Mouse (Mus musculus): ENCODE data around the gene Edc3. TPM values are rescaled to one million over a fixed set of nuclear protein-coding genes. Genes with fewer than 3 reads are reported as not detected.

Gene Edc3
- total RNA-seq, 1 experiment = 10.2 TPM

DNA sequence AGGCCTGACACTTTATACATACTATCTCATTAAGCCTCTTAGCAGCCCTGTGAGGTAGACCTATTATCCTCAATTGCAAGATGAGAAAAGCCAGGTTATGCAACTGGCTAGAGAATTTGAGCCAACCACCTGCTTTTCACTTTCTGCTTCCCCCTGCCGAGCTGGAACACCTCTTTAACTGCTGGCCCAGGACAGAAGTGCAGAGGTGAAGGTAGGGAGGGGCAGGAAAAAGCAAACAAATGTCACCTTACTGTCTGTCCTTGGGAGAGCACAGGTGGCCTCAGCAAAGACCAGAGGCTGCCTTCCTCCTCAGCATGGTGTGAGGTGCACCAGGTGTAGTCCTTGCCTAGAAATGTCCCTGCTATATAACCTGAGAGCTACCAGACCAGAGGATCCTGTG, 40.1 kb upstream of the Edc3 start:
- TF ChIP-seq ZNF384 (IDR thresholded peaks at IDR 0.05; ENCODE audit: low read depth, low read length) (no peak), HCFC1 (IDR thresholded peaks at IDR 0.05; ENCODE audit: borderline replicate concordance, insufficient read depth, low read length) (no peak), CHD2 (IDR thresholded peaks at IDR 0.05; ENCODE audit: low read depth, low read length) (no peak), MAFK (IDR thresholded peaks at IDR 0.05; ENCODE audit: insufficient read depth, low read depth, low read length) (no peak), ZC3H11A (IDR thresholded peaks at IDR 0.05; ENCODE audit: borderline replicate concordance, low read depth, low read length) (no peak)
- H3K27ac ChIP-seq (ENCODE audit: insufficient read depth, low read depth, low read length, poor library complexity, severe bottlenecking) = no peak overlapping the region
- peaks cover 0 to 2% of the 10 kb centered on the region in 2 experiments; a peak in 1 of 4 replicates for H3K4me1 ChIP-seq (ENCODE audit: control insufficient read depth in 2 of 2, insufficient read depth in 2 of 2, low read length in 2 of 2, poor library complexity in 1 of 2)
- H3K4me3 ChIP-seq (ENCODE audit: insufficient read depth in 1 of 2, low read depth in 1 of 2, low read length in 2 of 2, poor library complexity in 1 of 2, severe bottlenecking in 1 of 2) = no peak overlapping the region
- no peak overlapping the region for H3K9ac ChIP-seq (ENCODE audit: insufficient read depth, low read depth, low read length, poor library complexity, severe bottlenecking)
- in situ Hi-C loops (cut with MboI; ENCODE audit: low sequenced_read_pairs in 2 of 2, unreplicated experiment in 2 of 2) = no loop called here
- H3K9me3 ChIP-seq (ENCODE audit: control insufficient read depth, insufficient read depth, low read depth, low read length) = no peaks in the 10 kb centered on the region
- no peaks in the 10 kb centered on the region for H3K36me3 ChIP-seq (ENCODE audit: control insufficient read depth, insufficient read depth, low read length, poor library complexity, severe bottlenecking)
- no peak for DNase-seq (ENCODE audit: low read depth, low spot score)

DNA sequence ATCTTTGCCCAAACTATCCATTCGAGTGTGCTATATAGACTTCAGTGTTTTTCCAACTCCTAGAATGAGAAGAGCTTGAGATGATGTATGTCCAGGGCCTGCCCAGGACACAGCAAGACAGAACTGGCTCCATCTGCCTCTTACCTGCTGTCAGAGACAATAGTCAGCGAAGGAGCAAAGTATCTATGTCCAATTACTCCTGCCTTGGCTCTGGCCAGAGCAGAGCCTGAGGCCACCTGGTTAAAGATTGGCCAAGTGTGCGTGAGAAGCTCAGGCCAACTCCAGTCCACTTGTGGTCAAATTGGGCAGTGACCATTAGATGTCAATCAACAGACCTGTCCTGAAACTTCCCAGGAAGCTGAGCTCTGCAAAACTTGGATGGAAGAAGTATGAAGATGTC, 38.8 kb upstream of the Edc3 start:
- DNase-seq (ENCODE audit: low read depth, low spot score) = no peak
- in situ Hi-C loops (cut with MboI; ENCODE audit: low sequenced_read_pairs in 2 of 2, unreplicated experiment in 2 of 2) = no loop called here
- no peak for TF ChIP-seq MAFK (IDR thresholded peaks at IDR 0.05; ENCODE audit: insufficient read depth, low read depth, low read length)
- no peak for TF ChIP-seq ZC3H11A (IDR thresholded peaks at IDR 0.05; ENCODE audit: borderline replicate concordance, low read depth, low read length)
- no peak for TF ChIP-seq HCFC1 (IDR thresholded peaks at IDR 0.05; ENCODE audit: borderline replicate concordance, insufficient read depth, low read length)
- TF ChIP-seq ZNF384 (IDR thresholded peaks at IDR 0.05; ENCODE audit: low read depth, low read length) = no peak
- TF ChIP-seq CHD2 (IDR thresholded peaks at IDR 0.05; ENCODE audit: low read depth, low read length) = no peak

DNA sequence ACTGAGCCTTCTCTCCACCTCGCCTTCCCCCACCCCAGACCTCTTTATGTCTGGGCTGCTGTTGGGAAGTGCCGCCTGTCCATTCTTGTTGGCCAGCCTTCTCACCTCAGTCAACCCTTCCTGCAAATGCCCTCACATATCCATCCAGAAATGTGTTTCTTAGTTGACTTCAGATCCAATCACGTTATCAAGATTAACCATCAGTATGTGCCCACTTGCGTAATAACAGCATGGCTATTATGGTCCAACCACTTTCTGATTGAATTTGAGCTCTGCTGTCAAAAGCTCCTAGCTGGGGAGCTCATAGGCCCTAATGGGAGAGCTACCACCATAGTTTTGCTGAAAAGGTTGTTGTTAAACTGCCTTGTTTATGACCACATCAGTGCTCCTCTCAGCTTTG, 37.3 kb upstream of the Edc3 start:
- no peaks in the 10 kb centered on the region for H3K36me3 ChIP-seq (ENCODE audit: control insufficient read depth, insufficient read depth, low read length, poor library complexity, severe bottlenecking)
- in situ Hi-C loops (cut with MboI; ENCODE audit: low sequenced_read_pairs in 2 of 2, unreplicated experiment in 2 of 2) = no loop called here
- TF ChIP-seq ZC3H11A (IDR thresholded peaks at IDR 0.05; ENCODE audit: borderline replicate concordance, low read depth, low read length) = no peak
- TF ChIP-seq HCFC1 (IDR thresholded peaks at IDR 0.05; ENCODE audit: borderline replicate concordance, insufficient read depth, low read length) = no peak
- no peak for TF ChIP-seq MAFK (IDR thresholded peaks at IDR 0.05; ENCODE audit: insufficient read depth, low read depth, low read length)
- TF ChIP-seq CHD2 (IDR thresholded peaks at IDR 0.05; ENCODE audit: low read depth, low read length) = no peak
- TF ChIP-seq ZNF384 (IDR thresholded peaks at IDR 0.05; ENCODE audit: low read depth, low read length) = no peak
- no peak overlapping the region for H3K9ac ChIP-seq (ENCODE audit: insufficient read depth, low read depth, low read length, poor library complexity, severe bottlenecking)
- DNase-seq (ENCODE audit: low read depth, low spot score) = no peak
- peaks cover 0 to 2% of the 10 kb centered on the region in 2 experiments; a peak in 1 of 4 replicates for H3K4me1 ChIP-seq (ENCODE audit: control insufficient read depth in 2 of 2, insufficient read depth in 2 of 2, low read length in 2 of 2, poor library complexity in 1 of 2)
- no peaks in the 10 kb centered on the region for H3K9me3 ChIP-seq (ENCODE audit: control insufficient read depth, insufficient read depth, low read depth, low read length)
- H3K27ac ChIP-seq (ENCODE audit: insufficient read depth, low read depth, low read length, poor library complexity, severe bottlenecking) = no peak overlapping the region
- H3K4me3 ChIP-seq (ENCODE audit: insufficient read depth in 1 of 2, low read depth in 1 of 2, low read length in 2 of 2, poor library complexity in 1 of 2, severe bottlenecking in 1 of 2) = no peak overlapping the region

More for the DNA sequence above, 38.8 kb upstream of the Edc3 start:
- H3K4me3 ChIP-seq (ENCODE audit: insufficient read depth in 1 of 2, low read depth in 1 of 2, low read length in 2 of 2, poor library complexity in 1 of 2, severe bottlenecking in 1 of 2) = no peak overlapping the region
- no peaks in the 10 kb centered on the region for H3K9me3 ChIP-seq (ENCODE audit: control insufficient read depth, insufficient read depth, low read depth, low read length)
- no peaks in the 10 kb centered on the region for H3K36me3 ChIP-seq (ENCODE audit: control insufficient read depth, insufficient read depth, low read length, poor library complexity, severe bottlenecking)
- H3K27ac ChIP-seq (ENCODE audit: insufficient read depth, low read depth, low read length, poor library complexity, severe bottlenecking) = no peak overlapping the region
- H3K9ac ChIP-seq (ENCODE audit: insufficient read depth, low read depth, low read length, poor library complexity, severe bottlenecking) = no peak overlapping the region
- H3K4me1 ChIP-seq (ENCODE audit: control insufficient read depth in 2 of 2, insufficient read depth in 2 of 2, low read length in 2 of 2, poor library complexity in 1 of 2) = peaks cover 0 to 2% of the 10 kb centered on the region in 2 experiments; a peak in 1 of 4 replicates

DNA sequence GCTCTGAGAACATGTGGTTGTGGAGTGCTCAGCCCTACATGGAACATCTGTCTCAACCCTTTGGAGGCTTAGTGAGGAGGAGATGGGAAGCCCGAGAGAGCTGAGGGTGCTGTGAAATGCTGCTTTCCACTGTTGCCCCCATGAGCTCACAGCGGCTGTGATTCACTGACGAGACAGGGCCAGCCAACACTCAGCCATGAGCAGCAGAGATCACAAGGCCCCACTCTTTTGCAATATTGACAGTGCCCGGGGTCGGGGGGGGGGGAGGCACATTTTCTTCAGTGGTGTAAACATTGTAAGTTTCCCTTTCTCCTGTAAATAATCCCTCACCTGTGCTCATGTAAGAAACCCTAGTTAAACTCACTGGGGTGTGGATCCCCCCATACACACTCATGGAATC, 36.8 kb upstream of the Edc3 start:
- Histone ChIP-seq H3K9ac (ENCODE audit: insufficient read depth, low read depth, low read length, poor library complexity, severe bottlenecking) (no peak overlapping the region), H3K36me3 (ENCODE audit: control insufficient read depth, insufficient read depth, low read length, poor library complexity, severe bottlenecking) (no peaks in the 10 kb centered on the region), H3K4me1 (ENCODE audit: control insufficient read depth in 2 of 2, insufficient read depth in 2 of 2, low read length in 2 of 2, poor library complexity in 1 of 2) (peaks cover 0 to 2% of the 10 kb centered on the region in 2 experiments; a peak in 1 of 4 replicates), H3K9me3 (ENCODE audit: control insufficient read depth, insufficient read depth, low read depth, low read length) (no peaks in the 10 kb centered on the region), H3K4me3 (ENCODE audit: insufficient read depth in 1 of 2, low read depth in 1 of 2, low read length in 2 of 2, poor library complexity in 1 of 2, severe bottlenecking in 1 of 2) (no peak overlapping the region), H3K27ac (ENCODE audit: insufficient read depth, low read depth, low read length, poor library complexity, severe bottlenecking) (no peak overlapping the region)
- no peak for TF ChIP-seq MAFK (IDR thresholded peaks at IDR 0.05; ENCODE audit: insufficient read depth, low read depth, low read length)
- no peak for TF ChIP-seq ZNF384 (IDR thresholded peaks at IDR 0.05; ENCODE audit: low read depth, low read length)
- no peak for TF ChIP-seq ZC3H11A (IDR thresholded peaks at IDR 0.05; ENCODE audit: borderline replicate concordance, low read depth, low read length)
- no peak for TF ChIP-seq HCFC1 (IDR thresholded peaks at IDR 0.05; ENCODE audit: borderline replicate concordance, insufficient read depth, low read length)
- TF ChIP-seq CHD2 (IDR thresholded peaks at IDR 0.05; ENCODE audit: low read depth, low read length) = no peak
- no peak for DNase-seq (ENCODE audit: low read depth, low spot score)
- in situ Hi-C loops (cut with MboI; ENCODE audit: low sequenced_read_pairs in 2 of 2, unreplicated experiment in 2 of 2) = no loop called here

DNA sequence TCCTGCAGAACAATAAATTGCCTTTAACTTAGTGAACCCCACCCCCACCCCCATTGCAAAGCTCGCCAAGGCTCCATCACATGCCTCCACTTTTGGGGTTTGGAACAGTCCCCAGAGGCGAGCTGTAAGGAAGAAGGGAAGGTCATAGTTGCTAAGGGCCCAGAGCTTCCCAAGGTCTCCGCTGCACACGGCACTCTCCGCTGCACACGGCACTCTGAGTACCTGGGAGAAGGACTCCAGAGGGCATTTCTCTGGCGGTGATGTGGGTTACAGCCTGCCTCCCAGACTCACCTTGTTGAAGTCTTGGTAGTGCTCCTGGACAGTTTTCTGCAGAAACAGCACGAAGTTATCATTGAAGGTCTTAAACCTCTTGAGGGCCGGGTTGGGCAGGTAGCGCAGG, 26.9 kb upstream of the Edc3 start:
- Histone ChIP-seq H3K9ac (ENCODE audit: insufficient read depth, low read depth, low read length, poor library complexity, severe bottlenecking) (no peak overlapping the region), H3K4me3 (ENCODE audit: insufficient read depth in 1 of 2, low read depth in 1 of 2, low read length in 2 of 2, poor library complexity in 1 of 2, severe bottlenecking in 1 of 2) (no peak overlapping the region), H3K9me3 (ENCODE audit: control insufficient read depth, insufficient read depth, low read depth, low read length) (no peaks in the 10 kb centered on the region), H3K4me1 (ENCODE audit: control insufficient read depth in 2 of 2, insufficient read depth in 2 of 2, low read length in 2 of 2, poor library complexity in 1 of 2) (no peaks in the 10 kb centered on the region), H3K27ac (ENCODE audit: insufficient read depth, low read depth, low read length, poor library complexity, severe bottlenecking) (no peak overlapping the region), H3K36me3 (ENCODE audit: control insufficient read depth, insufficient read depth, low read length, poor library complexity, severe bottlenecking) (no peaks in the 10 kb centered on the region)
- in situ Hi-C loops (cut with MboI; ENCODE audit: low sequenced_read_pairs in 2 of 2, unreplicated experiment in 2 of 2) = no loop called here
- TF ChIP-seq CHD2 (IDR thresholded peaks at IDR 0.05; ENCODE audit: low read depth, low read length) (no peak), MAFK (IDR thresholded peaks at IDR 0.05; ENCODE audit: insufficient read depth, low read depth, low read length) (no peak), ZNF384 (IDR thresholded peaks at IDR 0.05; ENCODE audit: low read depth, low read length) (no peak), HCFC1 (IDR thresholded peaks at IDR 0.05; ENCODE audit: borderline replicate concordance, insufficient read depth, low read length) (no peak), ZC3H11A (IDR thresholded peaks at IDR 0.05; ENCODE audit: borderline replicate concordance, low read depth, low read length) (no peak)
- DNase-seq (ENCODE audit: low read depth, low spot score) = no peak

Data from ES-E14 (cell line).